Mouse (Mus musculus) C2C12 (cell line): ENCODE measurements around the gene Efr3b.

ENCODE experiments used
- CTCF ChIP-seq: IDR thresholded peaks from one replicate; pipeline ENCODE4 v1.5.1; 2011; ENCODE audit not compliant: control insufficient read depth, insufficient read depth, insufficient read length
- MAX ChIP-seq: IDR thresholded peaks from one replicate; pipeline ENCODE4 v1.6.1; 2011; ENCODE audit warnings: mild to moderate bottlenecking, control low read depth
- USF1 ChIP-seq: IDR thresholded peaks from one replicate; pipeline ENCODE4 v1.6.1; 2011; ENCODE audit warnings: low read depth, mild to moderate bottlenecking, control low read depth, moderate library complexity

GRCm38 (mm10) chr12:3968380-3968779 lies 70.3 kb downstream of the Efr3b start:
- TF ChIP-seq MAX = no peak
- TF ChIP-seq CTCF = no peak
- no peak for TF ChIP-seq USF1
